Mouse (Mus musculus) layer of hippocampus, postnatal 25 days (tissue): ENCODE measurements around the gene Shoc2. TPM values are rescaled to one million over a fixed set of nuclear protein-coding genes. Genes with fewer than 3 reads are reported as not detected.

Source experiments
- DNase-seq, 2 experiments: peaks; one replicate each; pipeline ENCODE4 v3.0.0; 2022; ENCODE audit warnings: mixed read lengths in 2 of 2, low spot score in 1 of 2; ENCODE audit errors: extremely low spot score in 1 of 2
- total RNA-seq, 2 experiments: library from RNA; stranded (reverse); gene quantifications; 2 replicates each; pipeline ENCODE4 v1.2.3; 2021

Shoc2 gene
- total RNA-seq, 2 experiments from 2014 or later = 47.8 to 49.1 TPM

DNA sequence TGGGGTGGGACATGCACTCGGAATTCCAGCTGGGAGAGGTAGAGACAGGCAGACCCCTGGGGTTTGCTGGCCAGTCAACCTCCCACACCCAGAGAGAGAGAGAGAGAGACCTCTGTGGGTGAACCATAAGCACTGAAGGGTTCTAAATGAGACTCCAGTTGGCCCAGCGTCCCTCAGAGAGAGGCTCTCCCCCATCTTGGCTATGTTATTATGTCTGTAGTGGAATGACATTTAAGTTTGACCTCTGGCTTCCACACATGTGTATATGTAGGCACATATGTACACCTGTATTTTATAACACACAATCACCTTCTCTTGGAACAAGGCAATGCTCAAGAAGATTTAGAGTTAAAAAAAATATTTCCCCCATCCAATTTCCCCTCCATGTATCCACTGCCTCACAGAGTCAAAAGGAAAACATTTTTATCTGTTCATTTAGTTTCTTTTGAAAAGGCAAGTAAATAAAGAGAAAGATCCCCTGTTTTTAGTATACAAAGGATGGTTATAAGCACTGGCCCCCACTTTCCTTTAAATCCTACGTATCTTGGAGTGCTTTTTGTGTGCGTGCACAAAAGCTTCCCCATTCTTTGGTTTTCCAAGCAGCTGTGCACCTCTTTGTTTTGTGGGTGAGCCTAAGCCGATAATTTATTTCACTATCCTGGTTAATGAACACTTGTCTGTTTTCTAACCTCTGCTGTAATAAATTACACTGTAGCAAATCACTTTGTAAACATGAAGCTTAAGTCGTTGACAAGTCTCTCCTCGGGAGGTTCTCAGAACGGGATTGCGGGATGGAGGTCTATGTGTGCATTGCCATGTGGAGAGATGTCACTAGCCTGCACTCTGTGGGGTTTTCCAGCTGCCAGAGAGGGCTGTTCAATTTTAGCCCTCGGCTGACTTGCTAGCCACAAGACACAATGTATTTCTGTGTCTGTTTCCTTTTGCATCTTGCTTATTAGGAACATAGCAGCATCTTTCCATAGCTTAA is 132.6 kb downstream of the Shoc2 start:
- no peak for DNase-seq

DNA sequence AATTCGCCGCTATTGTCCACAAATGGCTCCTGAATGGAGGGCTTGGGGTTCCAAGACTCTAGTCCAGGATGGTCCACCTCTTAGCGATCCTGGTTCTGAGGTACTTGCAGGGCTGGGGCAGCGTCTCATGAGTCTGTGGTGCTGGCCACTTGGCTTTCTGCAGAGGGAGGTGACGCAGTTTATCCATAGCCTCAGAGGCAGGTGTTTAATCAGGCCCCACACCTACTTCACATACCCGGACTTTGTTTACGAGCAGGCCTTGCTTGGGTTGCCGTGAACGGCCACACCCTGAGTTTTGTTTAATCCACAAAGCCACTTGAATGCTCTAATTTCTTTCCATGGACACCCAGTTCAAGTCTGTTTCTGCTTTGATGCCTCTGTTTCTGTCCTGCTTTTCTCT is 137.2 kb downstream of the Shoc2 start:
- DNase-seq = no peak

GRCm38 (mm10) chr19:54081716-54082165 is 137.6 kb downstream of the Shoc2 start:
- DNase-seq = no peak

Other genes starting within 250 kb of the Shoc2 start
- 100 to 1,000 TPM; 118 to 120 TPM for gene Pdcd4, start 52.1 kb upstream of the Shoc2 start, total RNA-seq
- gene Bbip1, start 321 bp downstream of the Shoc2 start, total RNA-seq = 10 to 100 TPM; 53.3 to 54.2 TPM
- 10 to 100 TPM; 12.8 to 14.8 TPM for gene Adra2a, start 99.8 kb downstream of the Shoc2 start, total RNA-seq